Mouse (Mus musculus) limb, embryonic 10.5 days (tissue): ENCODE measurements around the gene Mtus2. TPM values are rescaled to one million over a fixed set of nuclear protein-coding genes. Genes with fewer than 3 reads are reported as not detected.

Experiments
- DNase-seq: peaks from one replicate; pipeline ENCODE4 v3.0.0-alpha.2; 2017; ENCODE audit warnings: low spot score
- H3K27ac ChIP-seq: fragments of 300-500 bp; sonication (generic); 2 replicates; pipeline ENCODE4 v1.5.1; 2016; ENCODE audit warnings: mild to moderate bottlenecking
- H3K27me3 ChIP-seq: fragments of 300-500 bp; sonication (generic); 2 replicates; pipeline ENCODE4 v1.6.1; 2016; ENCODE audit warnings: low read depth, mild to moderate bottlenecking; ENCODE audit not compliant: poor library complexity, severe bottlenecking
- H3K36me3 ChIP-seq: fragments of 300-500 bp; sonication (generic); 2 replicates; pipeline ENCODE4 v1.6.1; 2016; ENCODE audit warnings: mild to moderate bottlenecking, moderate library complexity
- H3K4me1 ChIP-seq: fragments of 300-500 bp; sonication (generic); 2 replicates; pipeline ENCODE4 v1.6.1; 2016
- H3K4me3 ChIP-seq: fragments of 300-500 bp; sonication (generic); 2 replicates; pipeline ENCODE4 v1.5.1; 2016; ENCODE audit warnings: mild to moderate bottlenecking, moderate library complexity
- H3K9me3 ChIP-seq: fragments of 300-500 bp; sonication (generic); replicated peaks from 2 replicates; pipeline ENCODE4 v1.6.1; 2016; ENCODE audit warnings: mild to moderate bottlenecking
- WGBS: fragments of 180-500 bp; shearing (Covaris S2); methylation state at CpG from one replicate; pipeline ENCODE4 v1.1.7; 2016; 5-methylcytosine and 5-hydroxymethylcytosine counted together
- polyA plus RNA-seq: library from polyadenylated mRNA; unstranded; fragments of >200 nt; fragmentation: Nextera tagmentation; extraction: Ambion mirVana; gene quantifications from 2 replicates; pipeline ENCODE4 v1.2.1, GENCODE M21; 2016

Gene Mtus2
- polyA plus RNA-seq, 1 experiment from 2014 or later: 3.0 TPM

GRCm38 (mm10) chr5:148332622-148332974, 375.5 kb downstream of the Mtus2 start:
- 37% methylated on average over 8 of the region's 8 CpGs for WGBS
- H3K4me1 ChIP-seq: peaks cover 2% of the 10 kb centered on the region; the same call in 1 of the 2 replicates
- peaks cover 51% of the 10 kb centered on the region for H3K36me3 ChIP-seq
- no peaks in the 10 kb centered on the region for H3K27me3 ChIP-seq
- H3K9me3 ChIP-seq: no peaks in the 10 kb centered on the region
- H3K27ac ChIP-seq: no peak overlapping the region
- no peak overlapping the region for H3K4me3 ChIP-seq
- DNase-seq: peak; percentile 76

- 90% methylated on average over 5 of the region's 5 CpGs for WGBS
- H3K36me3 ChIP-seq: peaks cover 23% of the 10 kb centered on the region
- H3K27ac ChIP-seq: no peak overlapping the region
- no peak overlapping the region for H3K4me3 ChIP-seq
- H3K4me1 ChIP-seq: peaks cover 18% of the 10 kb centered on the region
- DNase-seq: no peak
- H3K9me3 ChIP-seq: no peaks in the 10 kb centered on the region
- H3K27me3 ChIP-seq: no peaks in the 10 kb centered on the region
Observed at GRCm38 (mm10) chr5:148339126-148339525, 382.0 kb downstream of the Mtus2 start.

- Histone ChIP-seq H3K36me3 (peaks cover 7% of the 10 kb centered on the region), H3K27ac (peak overlapping the region; percentile 69), H3K9me3 (no peaks in the 10 kb centered on the region), H3K4me3 (peak overlapping the region; percentile 42), H3K27me3 (no peaks in the 10 kb centered on the region), H3K4me1 (peaks cover 18% of the 10 kb centered on the region)
- WGBS: 32% methylated on average over 26 of the region's 26 CpGs
- DNase-seq: peak; percentile 61
Observed at GRCm38 (mm10) chr5:148342061-148342741, 385.1 kb downstream of the Mtus2 start.

GRCm38 (mm10) chr5:148344374-148344773, 387.3 kb downstream of the Mtus2 start:
- Histone ChIP-seq H3K4me3 (no peak overlapping the region), H3K4me1 (peaks cover 29% of the 10 kb centered on the region), H3K9me3 (no peaks in the 10 kb centered on the region), H3K27ac (no peak overlapping the region), H3K27me3 (no peaks in the 10 kb centered on the region), H3K36me3 (peaks cover 7% of the 10 kb centered on the region)
- DNase-seq: no peak
- WGBS: 89% methylated on average over 5 of the region's 5 CpGs

- Histone ChIP-seq H3K9me3 (no peaks in the 10 kb centered on the region), H3K36me3 (peaks cover 7% of the 10 kb centered on the region), H3K27ac (no peak overlapping the region), H3K4me1 (peaks cover 37% of the 10 kb centered on the region), H3K27me3 (no peaks in the 10 kb centered on the region), H3K4me3 (no peak overlapping the region)
- WGBS: 76% methylated on average over 8 of the region's 8 CpGs
- no peak for DNase-seq
Observed at GRCm38 (mm10) chr5:148346543-148346942, 389.4 kb downstream of the Mtus2 start.

GRCm38 (mm10) chr5:148348153-148348552, 391.0 kb downstream of the Mtus2 start:
- H3K36me3 ChIP-seq: peaks cover 10% of the 10 kb centered on the region
- H3K4me3 ChIP-seq: no peak overlapping the region
- DNase-seq: no peak
- H3K27ac ChIP-seq: no peak overlapping the region
- 66% methylated on average over 8 of the region's 8 CpGs for WGBS
- no peaks in the 10 kb centered on the region for H3K9me3 ChIP-seq
- peaks cover 25% of the 10 kb centered on the region for H3K4me1 ChIP-seq
- no peaks in the 10 kb centered on the region for H3K27me3 ChIP-seq

GRCm38 (mm10) chr5:148349327-148350011, 392.3 kb downstream of the Mtus2 start:
- H3K27me3 ChIP-seq: no peaks in the 10 kb centered on the region
- peaks cover 10% of the 10 kb centered on the region; the same call in 1 of the 2 replicates for H3K36me3 ChIP-seq
- no peak overlapping the region for H3K4me3 ChIP-seq
- peak overlapping the region; percentile 47; the same call in 1 of the 2 replicates for H3K27ac ChIP-seq
- DNase-seq: peak; percentile 63
- peaks cover 36% of the 10 kb centered on the region for H3K4me1 ChIP-seq
- no peaks in the 10 kb centered on the region for H3K9me3 ChIP-seq
- 46% methylated on average over 15 of the region's 15 CpGs for WGBS

- Histone ChIP-seq H3K4me1 (peaks cover 34% of the 10 kb centered on the region), H3K27ac (no peak overlapping the region), H3K9me3 (no peaks in the 10 kb centered on the region), H3K4me3 (no peak overlapping the region), H3K27me3 (no peaks in the 10 kb centered on the region), H3K36me3 (peaks cover 11% of the 10 kb centered on the region; the same call in 1 of the 2 replicates)
- no peak for DNase-seq
- WGBS: 76% methylated on average over 16 of the region's 16 CpGs
Observed at GRCm38 (mm10) chr5:148353429-148353828, 396.3 kb downstream of the Mtus2 start.

GRCm38 (mm10) chr5:148354536-148354935, 397.4 kb downstream of the Mtus2 start:
- H3K4me1 ChIP-seq: peaks cover 26% of the 10 kb centered on the region
- 69% methylated on average over 8 of the region's 8 CpGs for WGBS
- no peak for DNase-seq
- no peaks in the 10 kb centered on the region for H3K27me3 ChIP-seq
- H3K4me3 ChIP-seq: no peak overlapping the region
- no peaks in the 10 kb centered on the region for H3K9me3 ChIP-seq
- H3K36me3 ChIP-seq: peaks cover 12% of the 10 kb centered on the region; the same call in 1 of the 2 replicates
- 0 out of 2 replicates have a peak overlapping the region, but pooled peaks have one; percentile 3 for H3K27ac ChIP-seq

GRCm38 (mm10) chr5:148355822-148356221, 398.7 kb downstream of the Mtus2 start:
- Histone ChIP-seq H3K4me3 (no peak overlapping the region), H3K27me3 (no peaks in the 10 kb centered on the region), H3K9me3 (no peaks in the 10 kb centered on the region), H3K4me1 (peaks cover 19% of the 10 kb centered on the region), H3K27ac (no peak overlapping the region), H3K36me3 (peaks cover 12% of the 10 kb centered on the region; the same call in 1 of the 2 replicates)
- WGBS: 93% methylated on average over 3 of the region's 3 CpGs
- DNase-seq: no peak

- Histone ChIP-seq H3K27me3 (no peaks in the 10 kb centered on the region), H3K27ac (no peak overlapping the region), H3K36me3 (peaks cover 9% of the 10 kb centered on the region; the same call in 1 of the 2 replicates), H3K4me1 (peaks cover 32% of the 10 kb centered on the region), H3K9me3 (no peaks in the 10 kb centered on the region), H3K4me3 (no peak overlapping the region)
- no peak for DNase-seq
- WGBS: 91% methylated on average over 6 of the region's 6 CpGs
Observed at GRCm38 (mm10) chr5:148357168-148357567, 400.0 kb downstream of the Mtus2 start.

- Histone ChIP-seq H3K9me3 (no peaks in the 10 kb centered on the region), H3K27me3 (no peaks in the 10 kb centered on the region), H3K4me3 (no peak overlapping the region), H3K27ac (no peak overlapping the region), H3K4me1 (peaks cover 31% of the 10 kb centered on the region), H3K36me3 (peaks cover 16% of the 10 kb centered on the region; the same call in 1 of the 2 replicates)
- WGBS: 88% methylated on average over 11 of the region's 11 CpGs
- no peak for DNase-seq
Observed at GRCm38 (mm10) chr5:148359131-148359530, 402.0 kb downstream of the Mtus2 start.
